Mouse (Mus musculus) heart, adult 2 months (tissue): ENCODE results near the gene Ddx3x.

Source experiments
- CTCF ChIP-seq: fragments of 200-600 bp; IDR thresholded peaks from 2 replicates; pipeline ENCODE4 v1.8.1; 2022; ENCODE audit warnings: antibody characterized with exemption, mild to moderate bottlenecking, moderate library complexity
- EP300 ChIP-seq: fragments of 200-500 bp; IDR thresholded peaks from 2 replicates; pipeline ENCODE4 v1.6.1; 2011; ENCODE audit warnings: low read depth, low read length, control low read depth; ENCODE audit not compliant: insufficient read depth
- POLR2A ChIP-seq: fragments of 200-500 bp; IDR thresholded peaks from 2 replicates; pipeline ENCODE4 v1.6.1; 2011; ENCODE audit warnings: mild to moderate bottlenecking, low read depth, low read length, control low read depth; ENCODE audit not compliant: insufficient read depth

DNA sequence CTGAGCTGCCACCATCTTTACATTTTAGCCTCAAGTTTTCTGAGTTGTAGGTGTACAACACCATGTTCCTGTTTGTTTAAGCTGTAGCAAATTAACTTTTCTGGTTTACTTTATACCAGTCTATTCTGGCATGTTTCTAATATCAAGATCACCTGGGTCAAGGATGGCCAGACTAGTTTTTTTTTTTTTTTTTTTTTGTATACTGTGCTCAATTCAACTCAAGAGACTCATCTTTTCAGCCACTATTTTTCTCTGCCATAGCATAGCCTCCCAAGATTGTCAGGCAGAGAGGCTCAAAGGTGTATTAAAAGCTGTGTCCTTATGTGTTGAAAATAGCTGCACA is 14.4 kb downstream of the Ddx3x start:
- no peak for TF ChIP-seq CTCF
- TF ChIP-seq POLR2A, result no peak
- TF ChIP-seq EP300, result no peak
